Mouse (Mus musculus) layer of hippocampus, postnatal 25 days (tissue): ENCODE measurements around the gene Dennd6a. TPM values are rescaled to one million over a fixed set of nuclear protein-coding genes. Genes with fewer than 3 reads are reported as not detected.
A peak's percentile ranks its signal among the peaks of the same experiment; 100 is the strongest.
"Not testable (repeated sequence)": the region's sequence is repeated elsewhere in the genome, so short reads cannot be mapped to it uniquely, and the experiment has no call there.

Experiments used
- DNase-seq, 2 experiments: peaks; one replicate each; pipeline ENCODE4 v3.0.0; 2022; ENCODE audit warnings: mixed read lengths in 2 of 2, low spot score in 1 of 2; ENCODE audit errors: extremely low spot score in 1 of 2
- total RNA-seq, 2 experiments: library from RNA; stranded (reverse); gene quantifications; 2 replicates each; pipeline ENCODE4 v1.2.3; 2021

The Dennd6a gene
- total RNA-seq, 2 experiments from 2014 or later, result 26.7 to 27.4 TPM

DNA sequence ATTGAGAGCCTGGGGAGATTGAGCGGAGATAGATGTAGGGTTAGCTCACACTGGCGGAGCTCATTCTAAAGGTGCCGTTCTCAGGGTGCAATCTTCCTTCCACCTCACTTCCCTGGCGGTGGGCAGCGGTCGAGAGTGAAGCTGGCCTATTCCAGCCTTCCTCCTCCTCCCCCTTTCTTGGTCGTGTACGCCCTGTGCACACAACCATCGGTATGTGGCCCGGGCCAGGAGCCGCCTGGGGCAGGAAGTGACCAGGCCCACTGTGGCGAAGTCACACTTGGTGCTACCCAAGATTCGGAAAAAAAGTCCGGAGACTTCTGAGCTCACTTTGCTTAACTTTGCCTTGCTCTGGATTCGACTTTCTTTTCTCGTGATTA, 65.0 kb downstream of the Dennd6a start:
- DNase-seq, result peak; percentile 12 to 16

DNA sequence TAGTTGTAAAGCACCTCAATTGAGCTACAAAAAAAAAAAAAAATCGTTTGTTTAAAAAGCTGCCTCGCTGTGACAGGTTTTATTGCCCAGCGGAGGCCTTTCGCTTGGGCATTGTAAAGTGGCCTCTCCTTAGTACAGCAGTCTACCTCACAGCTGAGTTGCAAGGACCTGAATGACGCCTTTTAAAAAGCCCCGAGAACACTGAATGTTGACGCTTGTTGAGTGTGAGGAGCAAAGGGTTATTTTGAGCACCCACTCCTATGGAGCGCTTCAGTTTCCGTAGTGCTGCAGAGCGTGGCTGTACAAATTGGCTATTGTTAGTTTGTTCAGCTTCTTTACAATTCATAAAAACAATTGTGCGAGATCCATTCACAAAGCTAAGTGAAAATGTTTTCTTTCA, 65.6 kb downstream of the Dennd6a start:
- no peak for DNase-seq

DNA sequence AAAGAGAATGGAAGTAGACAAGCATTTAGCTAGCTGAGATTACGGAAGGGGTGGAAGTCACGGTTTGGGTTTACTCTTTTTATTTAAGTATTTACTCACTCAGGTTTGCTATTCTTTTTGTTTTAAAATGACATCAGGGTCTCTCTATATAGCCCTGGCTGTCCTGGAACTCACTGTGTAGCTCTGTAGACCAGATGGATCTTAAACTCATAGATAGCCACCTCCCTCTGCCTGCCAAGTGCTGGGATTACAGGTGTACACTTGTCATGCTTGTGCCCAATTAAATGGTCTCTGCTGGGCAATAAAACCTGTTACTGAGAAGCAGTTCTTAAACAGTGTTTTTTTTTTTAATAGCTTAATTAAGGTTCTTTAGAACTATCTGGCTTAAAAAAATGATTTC, 66.3 kb downstream of the Dennd6a start:
- no peak for DNase-seq

DNA sequence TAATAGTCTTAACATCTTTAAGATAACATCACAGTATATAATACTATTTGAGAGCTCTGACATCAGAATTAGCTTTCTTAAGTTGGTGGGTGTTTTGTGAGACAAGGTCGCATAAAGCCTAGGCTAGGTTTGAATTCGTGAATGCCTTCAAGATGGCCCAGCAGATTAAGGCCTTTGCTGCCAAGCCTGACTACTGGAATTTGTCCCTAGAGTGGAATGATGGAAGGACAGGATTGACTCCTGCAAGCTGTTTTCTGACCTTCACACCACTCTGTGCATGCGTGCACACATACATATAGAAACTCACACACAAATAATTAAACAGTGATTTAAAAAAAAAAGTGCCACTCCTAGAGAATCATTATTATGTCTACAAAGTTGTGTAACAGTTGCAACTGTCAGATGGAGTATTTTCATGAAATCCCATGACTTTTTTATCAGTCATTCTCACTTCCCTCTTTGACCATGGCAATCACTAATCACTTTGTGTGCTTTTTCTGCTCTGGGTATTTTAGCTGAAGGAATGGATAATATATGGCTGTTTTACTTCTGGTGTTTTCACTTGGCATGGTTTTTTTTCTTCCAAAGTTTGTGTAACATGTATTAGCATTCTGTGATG, 69.5 kb downstream of the Dennd6a start:
- no peak for DNase-seq

DNA sequence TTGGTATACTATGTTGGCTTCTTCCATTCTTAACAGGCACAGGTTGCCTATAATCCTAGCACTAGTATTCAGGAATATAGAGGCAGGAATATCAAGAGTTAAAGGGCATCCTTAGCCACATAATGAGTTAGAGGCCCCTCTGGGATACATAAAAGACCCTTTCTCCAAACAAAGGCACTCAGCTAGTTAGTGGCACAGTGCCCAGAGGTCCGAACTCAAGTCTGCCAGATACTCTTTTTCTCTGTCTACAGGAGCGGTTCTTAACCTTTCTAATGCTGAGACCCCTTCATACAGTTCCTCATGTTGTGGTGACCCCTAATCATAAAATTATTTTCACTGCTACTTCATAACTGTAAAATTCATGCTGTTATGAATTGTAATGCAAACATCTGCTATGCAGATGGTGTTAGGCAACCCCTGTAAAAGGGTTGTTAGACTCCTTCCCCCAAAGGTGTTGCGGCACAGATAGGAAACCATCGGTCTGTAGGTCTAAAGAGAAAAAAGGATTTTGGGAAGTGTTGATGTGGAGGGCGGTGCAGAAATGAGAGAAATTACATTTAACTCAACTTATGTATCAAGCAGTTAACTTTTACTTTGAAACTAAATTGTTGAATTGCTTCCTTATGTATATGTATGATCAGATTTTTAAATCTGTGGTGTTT, 72.5 kb downstream of the Dennd6a start:
- peak in 1 of 2 experiments; percentile 10 for DNase-seq

DNA sequence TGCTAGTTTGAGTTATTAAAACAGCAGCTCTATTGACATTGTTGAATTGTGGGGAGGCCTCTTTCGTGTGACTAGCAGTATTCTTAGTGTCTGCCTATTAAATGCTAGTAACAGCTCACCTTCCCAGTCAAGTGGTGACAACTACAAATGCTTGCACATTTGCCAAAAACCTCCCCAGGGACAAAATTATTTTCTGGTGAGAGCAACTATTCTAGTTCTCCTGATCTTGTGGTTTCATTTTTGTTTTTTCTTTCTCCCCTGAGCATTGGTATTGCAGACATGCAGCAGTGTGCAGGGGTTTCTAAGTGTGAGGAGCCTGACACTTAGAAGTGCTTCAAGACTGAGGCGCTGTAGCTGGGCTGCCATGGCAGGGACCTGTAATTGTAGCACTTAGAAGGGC, 74.2 kb downstream of the Dennd6a start:
- no peak for DNase-seq

DNA sequence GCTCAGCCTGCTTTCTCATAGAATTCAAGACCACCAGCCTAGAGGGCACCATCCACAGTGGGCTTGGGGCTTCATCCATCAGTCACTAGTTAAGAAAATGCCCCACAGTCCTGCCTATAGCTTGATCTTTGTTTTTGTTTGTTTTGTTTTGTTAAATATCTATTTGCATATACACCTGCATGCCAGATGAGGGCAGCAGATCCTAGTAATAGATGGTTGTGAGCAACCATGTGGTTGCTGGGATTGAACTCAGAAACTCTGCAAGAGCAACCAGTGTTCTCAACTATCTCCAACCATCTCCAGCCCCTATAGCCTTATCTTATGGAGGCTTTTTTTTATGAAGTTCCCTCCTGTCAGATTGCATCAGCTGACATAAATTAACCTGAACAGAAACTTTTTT, 78.2 kb downstream of the Dennd6a start:
- DNase-seq, result no peak

DNA sequence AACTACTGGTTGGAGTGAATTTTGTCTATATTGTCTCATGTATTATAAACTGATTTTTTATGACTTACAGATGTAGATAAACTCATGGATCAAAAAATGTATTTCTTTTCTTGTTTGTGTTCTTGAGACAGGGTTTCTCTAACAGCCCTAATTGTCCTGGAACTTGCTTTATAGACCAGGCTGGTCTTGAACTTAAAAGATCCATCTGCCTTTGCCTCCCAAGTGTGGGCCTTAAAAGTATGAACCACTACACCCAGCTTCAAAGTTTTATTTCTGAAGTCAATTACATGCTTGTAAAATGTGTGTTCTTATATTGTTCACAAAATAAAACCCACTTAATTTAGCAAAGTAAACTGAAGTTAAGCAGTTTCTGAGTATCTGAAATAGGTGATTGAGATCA, 84.5 kb downstream of the Dennd6a start:
- no peak for DNase-seq

DNA sequence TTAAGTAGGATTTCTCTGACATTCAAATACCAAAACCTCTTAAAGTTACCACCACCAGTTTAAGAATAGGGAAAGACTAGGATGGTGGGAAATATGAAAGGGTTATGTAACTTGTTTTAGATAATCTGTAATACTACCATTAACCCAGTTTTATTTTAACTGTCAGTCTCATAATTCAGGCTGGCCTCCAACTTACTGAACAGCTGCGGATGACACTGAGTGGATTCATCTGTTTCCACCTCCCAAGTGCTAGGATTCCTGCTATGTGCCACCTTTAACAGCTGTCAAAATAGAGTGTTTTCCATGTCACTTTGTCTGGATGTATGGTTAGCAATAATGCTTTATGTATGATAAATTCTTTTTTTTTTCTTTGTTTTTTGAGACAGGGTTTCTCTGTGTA, 86.6 kb downstream of the Dennd6a start:
- DNase-seq, result no peak

DNA sequence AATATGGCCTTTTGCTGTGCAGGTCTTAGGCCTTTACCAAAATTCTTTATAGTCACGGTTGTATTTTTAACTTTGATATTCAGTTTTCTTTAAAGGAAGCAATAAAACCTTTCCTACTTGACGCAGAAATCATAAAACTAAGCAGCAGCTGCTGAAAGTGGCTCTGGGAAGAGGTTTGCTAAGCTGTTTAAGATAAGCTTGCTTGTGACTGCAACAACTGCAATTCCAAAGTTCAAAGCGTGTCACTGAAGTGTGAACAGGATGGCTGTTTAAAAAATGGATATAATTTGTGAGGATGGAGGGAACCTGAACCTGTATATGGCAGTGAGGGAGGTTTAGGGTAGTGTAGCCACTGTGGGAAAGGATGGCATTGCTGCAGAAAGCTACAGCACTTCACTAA, 88.4 kb downstream of the Dennd6a start:
- DNase-seq, result no peak

DNA sequence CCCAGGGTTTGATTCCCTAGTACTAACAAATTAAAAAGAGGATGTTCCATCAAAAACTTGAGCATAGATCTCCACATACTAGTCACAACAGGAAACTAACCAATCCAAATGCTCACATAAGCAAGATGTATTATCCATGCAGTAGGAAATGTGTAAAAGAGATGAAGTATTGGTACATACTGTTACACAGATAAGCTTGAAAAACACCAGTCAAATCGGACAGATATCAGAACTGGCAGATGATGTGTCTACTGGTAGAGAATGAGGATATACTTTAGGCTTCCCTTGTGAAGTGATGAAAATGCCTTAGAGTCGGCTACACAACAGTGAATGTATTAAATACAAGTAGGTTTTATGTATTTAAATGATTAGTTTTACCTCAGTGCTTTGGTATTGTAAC, 88.8 kb downstream of the Dennd6a start:
- DNase-seq, result no peak

DNA sequence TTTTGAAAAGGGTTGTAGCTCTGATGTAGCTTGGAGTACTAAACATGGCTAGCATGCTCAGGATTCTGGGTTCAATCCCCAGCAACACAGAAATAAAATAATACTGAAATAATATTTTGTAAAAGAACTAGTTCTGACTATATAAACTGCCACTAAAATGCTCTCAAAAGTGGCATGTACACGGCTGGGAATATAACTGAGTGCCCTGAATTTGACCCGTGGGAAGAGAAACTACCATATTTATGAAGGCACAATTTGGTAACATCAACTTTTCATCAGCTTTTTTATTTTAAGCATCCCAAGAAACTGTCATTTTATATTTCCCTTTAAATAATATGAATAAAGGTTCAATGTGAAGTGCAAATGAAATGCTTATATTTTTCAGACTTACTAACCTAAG, 90.2 kb downstream of the Dennd6a start:
- DNase-seq, result no peak

DNA sequence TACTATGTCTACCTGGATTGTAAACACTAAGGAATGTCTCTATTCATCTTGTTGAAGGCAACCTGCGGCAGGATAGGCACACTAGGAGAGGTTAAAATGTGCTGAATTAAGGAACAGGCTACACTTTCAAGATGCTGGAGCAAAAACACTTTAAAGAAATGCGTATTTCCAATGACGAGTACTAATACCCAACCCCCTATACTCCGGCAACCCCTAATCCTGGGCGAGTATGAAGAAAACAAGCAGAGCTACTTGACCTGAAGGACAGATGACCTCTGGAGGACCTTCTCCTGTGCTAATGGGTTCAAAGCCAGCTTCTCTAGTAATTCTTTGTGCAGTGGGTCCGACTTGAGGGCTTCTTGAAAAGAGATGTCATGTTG, 94.3 kb downstream of the Dennd6a start:
- no peak for DNase-seq

DNA sequence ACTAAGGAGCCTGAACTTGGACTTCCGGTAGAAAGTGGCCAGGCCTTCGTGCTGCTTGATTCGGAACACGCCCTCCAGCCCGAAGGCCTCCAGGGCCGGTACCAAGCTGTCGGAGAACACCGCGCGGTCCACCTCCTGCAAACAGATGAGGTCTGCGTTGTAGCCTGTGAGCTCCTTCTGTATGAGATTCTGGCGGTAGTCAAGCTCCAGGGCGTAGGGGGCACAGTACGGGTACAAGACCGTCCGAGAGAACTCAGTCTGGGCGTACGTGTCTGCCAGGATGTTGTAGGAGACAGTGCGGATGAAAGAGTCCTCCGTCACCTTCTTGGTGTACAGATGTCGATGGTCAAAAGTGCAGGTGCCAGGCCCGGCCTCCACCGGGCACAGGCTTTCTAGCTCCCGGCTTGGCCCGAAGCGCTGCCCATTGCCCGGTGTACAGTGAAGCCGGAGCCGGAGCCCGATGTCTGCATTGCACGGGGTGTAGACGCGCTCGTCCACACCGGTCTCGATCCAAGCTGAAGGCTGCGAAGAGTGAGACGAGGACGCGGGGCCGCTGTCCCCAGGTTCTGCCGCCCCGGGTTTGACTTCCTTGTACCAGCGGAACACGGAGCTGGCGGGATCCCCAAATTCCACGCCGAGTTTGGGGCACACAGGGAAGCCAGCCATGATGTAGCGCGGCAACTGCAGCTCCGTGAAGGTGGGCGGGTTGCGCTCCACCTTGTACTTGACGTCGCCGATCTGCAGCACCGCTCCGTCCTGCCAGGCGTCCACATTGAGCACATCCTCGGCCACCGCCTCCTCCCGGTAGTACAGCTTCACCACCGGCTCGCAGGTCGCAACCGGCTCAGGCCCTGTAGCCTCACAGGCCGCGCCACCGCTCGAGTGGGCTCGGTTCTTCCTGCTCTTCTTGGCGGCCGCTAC, 95.0 kb downstream of the Dennd6a start:
- peak; percentile 9 to 23 for DNase-seq

DNA sequence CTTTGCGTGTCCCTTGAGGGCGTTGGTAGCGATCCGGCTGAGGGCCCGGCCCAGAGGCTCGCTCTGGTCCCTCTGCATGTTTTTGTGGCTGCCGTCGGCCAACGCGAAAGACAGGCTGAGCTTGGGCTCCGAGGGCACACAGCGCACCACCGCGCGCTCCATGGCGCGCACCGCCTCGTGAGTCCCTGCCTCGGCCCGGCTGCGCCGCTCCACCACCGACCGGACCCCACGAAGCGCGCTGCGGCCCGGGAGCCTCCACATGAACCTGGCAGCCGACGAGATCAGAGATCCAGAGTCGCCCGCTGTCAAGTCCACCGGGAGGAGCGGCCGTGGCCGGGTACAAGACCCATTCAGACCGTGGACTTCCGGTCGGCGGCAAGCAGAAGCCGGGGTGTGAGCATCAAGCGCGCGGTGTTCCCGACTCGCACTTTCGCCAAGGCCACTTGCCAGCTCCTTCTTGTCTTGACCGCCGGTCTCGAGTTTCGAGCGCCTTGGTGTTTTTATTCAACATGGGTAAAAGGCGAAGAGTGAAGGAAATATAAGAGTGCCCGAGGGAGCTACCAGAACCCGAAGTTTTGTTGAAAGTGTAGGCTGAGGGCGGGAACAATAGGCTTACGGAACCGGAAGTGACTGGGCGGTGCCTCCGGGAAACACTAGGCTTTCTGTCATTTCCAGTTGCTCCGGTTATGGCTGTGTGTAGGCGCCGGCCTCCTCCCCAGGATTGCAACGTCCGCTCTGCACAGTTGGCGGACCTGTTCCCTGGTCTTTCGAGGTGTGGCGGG, 95.8 kb downstream of the Dennd6a start, which contains the start of gene Pde12:
Gene Pde12 (minus strand): TSS at position 592 of the 782 bp plus-strand sequence.
- DNase-seq, result peak; percentile 79 to 86

DNA sequence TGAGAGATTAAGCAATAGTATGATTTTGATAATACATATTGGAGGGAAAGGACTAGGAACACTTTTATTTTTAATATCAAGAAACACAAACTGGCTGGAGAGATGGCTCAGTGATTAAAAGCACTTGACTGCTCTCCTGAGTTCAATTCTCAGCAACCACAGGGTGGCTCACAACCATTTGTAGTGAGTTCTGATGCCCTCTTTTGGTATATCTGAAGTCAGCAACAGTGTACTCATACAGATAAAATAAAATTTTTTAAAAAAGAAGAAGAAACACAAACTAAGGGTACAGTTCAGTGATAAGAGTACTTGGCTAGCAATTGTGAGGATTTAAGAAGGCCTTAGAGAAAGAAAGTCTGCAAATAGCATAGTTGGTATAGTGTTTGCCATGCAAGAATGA, 97.3 kb downstream of the Dennd6a start:
- DNase-seq, result no peak

DNA sequence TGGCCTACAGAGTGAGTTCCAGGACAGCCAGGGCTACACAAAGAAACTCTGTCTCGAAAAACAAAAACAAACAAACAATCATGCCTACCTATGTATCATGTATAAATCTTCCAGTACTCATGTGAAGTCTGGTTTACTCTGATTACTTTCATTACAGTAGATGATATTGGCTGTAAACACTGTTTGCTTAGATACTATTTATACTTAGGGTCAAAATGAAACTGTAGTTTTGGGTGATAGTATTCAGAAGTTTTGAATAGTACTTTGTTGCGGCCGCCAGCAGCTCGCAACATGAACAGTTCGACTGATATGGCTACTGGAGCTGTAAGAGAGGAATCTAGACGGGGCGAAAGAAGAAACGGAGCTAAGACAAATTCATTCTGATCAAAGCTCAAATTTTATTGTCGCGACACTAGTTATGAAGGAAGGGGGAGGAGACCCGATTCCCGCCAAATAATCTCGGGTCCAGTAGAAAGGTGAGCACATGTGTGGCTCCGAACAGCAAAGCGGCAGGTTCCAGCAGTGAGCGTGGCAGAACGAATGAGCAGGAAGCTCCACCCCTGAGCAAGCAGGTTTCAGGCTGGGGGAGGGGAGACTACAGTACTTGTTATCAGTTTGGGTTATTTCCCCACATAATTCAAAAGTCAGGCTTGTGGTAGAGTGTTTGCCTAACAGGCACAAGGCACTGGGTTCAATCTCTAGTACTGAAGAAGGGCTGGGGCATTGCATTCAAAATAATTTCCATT, 98.4 kb downstream of the Dennd6a start:
- not testable (repeated sequence) for DNase-seq

DNA sequence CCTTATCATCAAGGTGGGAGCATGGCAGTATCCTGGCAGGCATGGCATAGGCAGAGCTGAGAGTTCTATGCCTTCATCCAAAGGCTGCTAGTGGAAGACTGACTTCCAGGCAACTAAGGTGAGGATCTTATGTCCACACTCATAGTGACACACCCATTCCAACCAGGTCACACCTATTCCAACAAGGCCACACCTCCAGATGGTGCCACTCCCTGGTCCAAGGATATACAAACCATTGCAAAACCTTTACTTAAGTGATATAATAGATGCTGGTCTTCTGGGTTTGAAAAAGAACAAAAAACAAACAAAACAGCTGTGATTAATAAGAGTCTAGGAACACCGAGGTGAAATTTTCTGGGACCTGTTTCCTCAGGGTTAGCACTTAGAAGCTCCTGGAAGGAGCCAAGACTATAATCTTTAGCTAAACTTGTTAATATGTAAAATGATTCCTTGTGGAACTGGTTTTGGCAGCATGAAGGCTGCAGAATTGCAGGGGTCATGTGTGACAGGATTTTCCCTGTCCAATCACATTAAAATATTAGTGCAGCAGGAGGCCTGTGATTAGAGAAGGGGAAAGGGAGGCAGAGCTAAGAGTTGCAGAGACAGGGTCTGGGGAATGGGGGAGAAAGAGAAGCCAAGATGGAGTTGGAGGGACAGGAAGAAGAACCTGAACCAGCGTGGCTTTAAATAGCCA, 101.0 kb downstream of the Dennd6a start:
- DNase-seq, result not testable (repeated sequence)

DNA sequence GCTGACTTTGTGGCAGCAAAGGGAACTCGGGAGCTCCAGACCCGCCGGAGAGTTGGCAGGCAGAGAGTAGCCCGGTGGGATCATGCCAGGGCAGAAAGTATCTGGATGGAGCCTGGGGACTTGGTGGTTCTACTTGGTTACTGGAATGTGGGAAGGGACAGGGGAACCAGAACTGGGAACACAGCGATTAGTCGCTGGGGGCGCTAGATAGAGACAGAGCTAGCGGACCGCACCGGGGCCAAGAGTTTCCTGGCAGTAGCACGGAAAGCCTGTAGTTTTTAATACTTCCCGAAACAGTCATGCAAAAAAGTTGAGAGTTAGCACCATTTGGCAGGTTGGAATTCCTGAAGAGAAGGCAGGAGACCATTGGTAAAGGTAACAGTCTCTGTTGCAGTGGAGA, 101.7 kb downstream of the Dennd6a start:
- DNase-seq, result peak in 1 of 2 experiments; percentile 11
